Mouse (Mus musculus) kidney, postnatal 0 days (tissue): ENCODE results near the gene Mms19. TPM values are rescaled to one million over a fixed set of nuclear protein-coding genes. Genes with fewer than 3 reads are reported as not detected.

Experiments used
- ATAC-seq: fragments of 200-750 bp; cut with Nextera tagmentation; replicated peaks from 2 replicates; pipeline ENCODE4 v1.8.0; 2017; ENCODE audit warnings: low read depth, moderate number of reproducible peaks, moderate TSS enrichment, moderate library complexity; ENCODE audit not compliant: low FRiP score
- DNase-seq: peaks from one replicate; pipeline ENCODE4 v3.0.0-alpha.2; 2016; ENCODE audit warnings: low spot score
- H3K27ac ChIP-seq: fragments of 300-500 bp; sonication (generic); 2 replicates; pipeline ENCODE4 v1.5.1; 2014; ENCODE audit warnings: mild to moderate bottlenecking
- H3K27me3 ChIP-seq: fragments of 300-500 bp; sonication (generic); 2 replicates; pipeline ENCODE4 v1.6.1; 2014; ENCODE audit warnings: low read length, mixed read lengths; ENCODE audit not compliant: insufficient read depth
- H3K36me3 ChIP-seq: fragments of 300-500 bp; sonication (generic); 2 replicates; pipeline ENCODE4 v1.6.1; 2014; ENCODE audit warnings: low read length, mixed read lengths; ENCODE audit not compliant: insufficient read depth
- H3K4me1 ChIP-seq: fragments of 300-500 bp; sonication (generic); replicated peaks from 2 replicates; pipeline ENCODE4 v1.6.1; 2014; ENCODE audit warnings: antibody characterized with exemption, low read length, mixed read lengths; ENCODE audit not compliant: insufficient read depth
- H3K4me2 ChIP-seq: fragments of 300-500 bp; sonication (generic); 2 replicates; pipeline ENCODE4 v1.6.1; 2014; ENCODE audit warnings: mild to moderate bottlenecking, low read length, moderate library complexity, mixed read lengths
- H3K4me3 ChIP-seq: fragments of 300-500 bp; sonication (generic); replicated peaks from 2 replicates; pipeline ENCODE4 v1.5.1; 2014; ENCODE audit warnings: low read depth, low read length
- H3K9ac ChIP-seq: fragments of 300-500 bp; sonication (generic); 2 replicates; pipeline ENCODE4 v1.6.1; 2014; ENCODE audit warnings: low read depth, low read length
- H3K9me3 ChIP-seq: fragments of 300-500 bp; sonication (generic); replicated peaks from 2 replicates; pipeline ENCODE4 v1.6.1; 2016; ENCODE audit warnings: low read length, inconsistent platforms, mixed read lengths
- CTCF ChIP-seq: IDR thresholded peaks from 2 replicates; pipeline ENCODE4 v1.5.1; 2016; ENCODE audit warnings: antibody characterized with exemption, low read depth, mild to moderate bottlenecking, moderate library complexity
- WGBS: fragments of 180-500 bp; shearing (Covaris S2); extraction: QIAGEN DNeasy Blood & Tissue Kit; methylation state at CpG from one replicate; pipeline ENCODE4 v1.1.7; 2014; 5-methylcytosine and 5-hydroxymethylcytosine counted together
- polyA plus RNA-seq: library from polyadenylated mRNA; unstranded; fragments of >200 nt; fragmentation: Nextera tagmentation; extraction: Ambion mirVana; gene quantifications from 2 replicates; pipeline ENCODE4 v1.2.1, GENCODE M21; 2015

The Mms19 gene
- polyA plus RNA-seq, 1 experiment from 2014 or later, result 23.3 TPM

DNA sequence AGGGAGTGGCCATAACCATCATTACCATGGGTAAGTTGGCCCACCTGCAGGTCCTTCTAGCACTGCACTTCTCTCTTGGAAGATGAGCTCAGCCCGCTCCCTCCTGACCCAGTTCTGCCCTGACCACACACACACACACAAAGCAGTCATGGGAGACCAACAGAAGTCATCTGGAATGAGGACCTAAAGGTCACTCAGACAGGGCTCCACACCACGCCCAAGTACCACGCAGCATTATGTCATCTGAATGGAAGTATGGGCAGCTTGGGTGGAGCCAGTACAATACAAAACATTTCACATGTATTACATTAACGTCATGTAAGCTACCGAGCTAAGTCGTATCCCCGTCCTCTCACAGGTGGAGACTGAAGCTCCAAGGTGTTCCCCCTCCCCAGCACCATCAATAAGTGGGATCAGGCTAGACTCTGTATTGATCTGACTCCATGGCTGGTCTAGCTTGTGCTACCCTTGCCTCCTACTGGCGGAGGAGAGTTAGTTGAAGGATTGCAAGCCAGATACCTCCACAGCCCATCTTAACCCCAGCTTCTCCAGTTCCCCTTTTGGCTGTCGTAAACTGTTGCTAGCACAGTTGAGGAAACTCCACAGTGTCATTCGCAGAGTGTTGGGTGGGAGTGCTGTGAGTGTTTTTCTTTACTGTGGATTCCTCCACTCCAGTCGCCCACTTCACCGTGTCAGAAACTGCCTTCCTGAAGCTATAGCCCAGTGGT, 20.5 kb upstream of the Mms19 start:
- ATAC-seq (peak; percentile 18; the same call in 1 of the 2 replicates), DNase-seq (no peak)
- H3K9ac ChIP-seq, result no peak overlapping the region
- H3K4me2 ChIP-seq, result no peak overlapping the region
- TF ChIP-seq CTCF, result no peak
- H3K4me3 ChIP-seq, result no peak overlapping the region
- H3K27me3 ChIP-seq, result no peaks in the 10 kb centered on the region
- H3K27ac ChIP-seq, result peak overlapping the region; percentile 47
- H3K4me1 ChIP-seq, result peaks cover 40% of the 10 kb centered on the region
- H3K36me3 ChIP-seq, result no peaks in the 10 kb centered on the region
- WGBS, result 85% methylated on average over 12 of the region's 12 CpGs
- no peaks in the 10 kb centered on the region for H3K9me3 ChIP-seq

DNA sequence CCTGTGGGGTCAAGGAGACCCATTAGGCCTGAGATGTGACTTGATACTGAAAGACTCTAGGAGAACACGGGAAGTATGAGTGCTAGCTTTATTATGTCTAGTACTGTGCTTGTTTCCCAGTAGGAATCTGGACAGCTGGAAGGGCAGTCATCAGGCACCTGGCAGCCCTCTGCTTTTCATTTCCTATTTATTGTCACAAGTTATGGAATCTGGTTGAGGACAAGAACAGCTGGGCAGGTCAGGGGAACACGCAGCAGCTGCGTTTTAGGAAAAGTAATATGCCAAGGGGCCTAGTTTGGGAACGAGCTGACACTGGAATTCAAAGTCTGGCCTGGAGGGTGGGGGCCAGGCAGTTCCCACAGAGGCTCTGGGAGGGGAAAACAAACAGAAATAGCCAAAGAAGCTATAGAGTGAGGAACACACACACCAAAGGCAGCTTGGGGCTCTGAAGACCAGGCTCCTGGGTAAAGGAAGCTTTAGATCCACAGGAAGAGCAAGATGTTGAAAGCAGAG, 19.5 kb upstream of the Mms19 start:
- peak overlapping the region; percentile 47 for H3K27ac ChIP-seq
- peaks cover 34% of the 10 kb centered on the region for H3K4me1 ChIP-seq
- no peak overlapping the region for H3K4me3 ChIP-seq
- no peaks in the 10 kb centered on the region for H3K27me3 ChIP-seq
- no peaks in the 10 kb centered on the region for H3K9me3 ChIP-seq
- ATAC-seq (no peak; the same call in 1 of the 2 replicates), DNase-seq (peak; percentile 76)
- 10% methylated on average over 4 of the region's 4 CpGs for WGBS
- TF ChIP-seq CTCF, result no peak
- H3K9ac ChIP-seq, result no peak overlapping the region
- H3K4me2 ChIP-seq, result no peak overlapping the region
- no peaks in the 10 kb centered on the region for H3K36me3 ChIP-seq

DNA sequence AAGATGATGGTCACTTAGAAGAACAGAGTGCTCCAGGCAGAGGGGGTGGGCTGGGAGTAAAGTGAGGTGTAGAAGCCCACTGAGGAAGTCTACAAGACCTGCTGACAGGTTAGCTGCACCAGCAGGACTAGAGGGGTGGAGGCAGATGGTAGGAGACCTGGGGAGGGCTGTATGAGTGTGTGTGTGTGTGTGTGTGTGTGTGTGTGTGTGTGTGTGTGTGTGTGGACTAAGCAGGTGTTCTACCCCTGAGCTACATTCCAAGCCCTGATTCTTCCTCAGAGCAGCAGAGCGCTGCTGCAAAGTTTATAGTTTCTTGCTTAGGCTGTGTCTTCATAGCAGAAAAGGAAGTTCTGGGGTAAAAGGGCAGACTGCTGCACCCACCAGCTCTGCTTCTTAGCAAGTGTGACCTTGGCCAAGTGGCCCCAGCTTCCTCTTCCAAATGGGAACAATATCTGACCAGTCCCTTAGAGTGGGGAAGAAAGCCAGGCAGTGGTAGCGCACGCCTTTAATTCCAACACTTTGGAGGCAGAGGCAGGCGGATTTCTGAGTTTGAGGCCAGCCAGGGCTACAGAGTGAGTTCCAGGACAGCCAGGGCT, 18.8 kb upstream of the Mms19 start:
- H3K27me3 ChIP-seq, result no peaks in the 10 kb centered on the region
- DNase-seq, result no peak
- H3K4me2 ChIP-seq, result no peak overlapping the region
- H3K36me3 ChIP-seq, result no peaks in the 10 kb centered on the region
- no peak for TF ChIP-seq CTCF
- no peak for ATAC-seq
- WGBS, result 80% methylated on average over 4 of the region's 4 CpGs
- no peaks in the 10 kb centered on the region for H3K9me3 ChIP-seq
- no peak overlapping the region for H3K9ac ChIP-seq
- peak overlapping the region; percentile 47 for H3K27ac ChIP-seq
- no peak overlapping the region for H3K4me3 ChIP-seq
- peaks cover 28% of the 10 kb centered on the region for H3K4me1 ChIP-seq

- no peak for DNase-seq
- H3K36me3 ChIP-seq, result no peaks in the 10 kb centered on the region
- no peak for TF ChIP-seq CTCF
- H3K27me3 ChIP-seq, result no peaks in the 10 kb centered on the region
- no peak overlapping the region for H3K9ac ChIP-seq
- no peaks in the 10 kb centered on the region for H3K9me3 ChIP-seq
- H3K4me1 ChIP-seq, result peaks cover 31% of the 10 kb centered on the region
- H3K4me3 ChIP-seq, result no peak overlapping the region
- 84% methylated on average over 9 of the region's 9 CpGs for WGBS
- H3K27ac ChIP-seq, result 0 out of 2 replicates have a peak overlapping the region, but pooled peaks have one; percentile 47
- ATAC-seq, result no peak
- no peak overlapping the region for H3K4me2 ChIP-seq
Measured at GRCm38 (mm10) chr19:41998770-41999548, 18.0 kb upstream of the Mms19 start.

DNA sequence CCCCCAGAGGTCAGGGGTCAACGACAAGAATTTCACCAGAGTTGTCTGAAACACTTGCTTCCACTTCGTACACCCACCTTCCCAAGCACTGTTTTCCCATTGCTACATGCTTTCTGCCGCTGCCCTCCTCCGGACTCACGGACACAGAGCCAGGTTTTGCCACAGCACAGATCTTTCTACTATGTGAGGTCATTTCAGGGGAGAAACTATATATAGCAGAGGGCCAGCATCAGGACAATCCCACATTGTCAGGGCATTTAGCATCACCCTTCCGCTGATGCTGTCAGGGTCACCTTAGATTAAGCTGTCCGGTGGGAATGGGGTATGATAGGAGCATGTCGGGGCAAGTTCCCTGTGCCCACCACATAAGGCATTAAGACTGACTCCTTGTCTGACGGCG, 16.1 kb upstream of the Mms19 start:
- DNase-seq, result no peak
- Histone ChIP-seq H3K27ac (no peak overlapping the region), H3K4me1 (peaks cover 48% of the 10 kb centered on the region), H3K4me3 (no peak overlapping the region), H3K4me2 (no peak overlapping the region), H3K9me3 (no peaks in the 10 kb centered on the region), H3K27me3 (no peaks in the 10 kb centered on the region), H3K9ac (no peak overlapping the region), H3K36me3 (no peaks in the 10 kb centered on the region)
- TF ChIP-seq CTCF, result no peak
- ATAC-seq, result no peak
- 63% methylated on average over 10 of the region's 10 CpGs for WGBS

DNA sequence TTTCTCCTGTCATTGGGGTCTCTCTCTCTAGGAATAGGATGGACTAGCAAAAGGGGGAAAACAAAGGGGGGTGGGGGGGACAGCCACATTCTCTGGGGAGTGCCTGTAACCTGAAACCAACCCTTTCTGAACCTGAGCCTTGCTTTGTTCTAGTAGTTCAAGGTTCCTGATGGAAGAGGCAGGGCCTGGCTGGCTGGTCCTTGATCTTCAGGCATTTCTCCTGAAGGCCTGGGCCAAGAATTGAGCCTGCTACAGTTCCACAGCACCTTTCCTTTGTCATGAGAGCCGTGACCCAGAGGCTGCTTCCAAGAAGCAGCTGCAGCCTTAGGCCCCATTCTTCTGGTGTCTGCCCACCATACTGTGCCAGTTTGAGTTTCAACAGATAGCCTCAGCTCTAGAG, 14.5 kb upstream of the Mms19 start:
- H3K4me3 ChIP-seq, result no peak overlapping the region
- no peak overlapping the region for H3K9ac ChIP-seq
- H3K36me3 ChIP-seq, result no peaks in the 10 kb centered on the region
- H3K27ac ChIP-seq, result 0 out of 2 replicates have a peak overlapping the region, but pooled peaks have one; percentile 27
- H3K4me2 ChIP-seq, result no peak overlapping the region
- H3K27me3 ChIP-seq, result no peaks in the 10 kb centered on the region
- DNase-seq (no peak), ATAC-seq (no peak)
- WGBS, result 24% methylated on average over 1 of the region's 1 CpGs
- peaks cover 42% of the 10 kb centered on the region for H3K4me1 ChIP-seq
- H3K9me3 ChIP-seq, result no peaks in the 10 kb centered on the region
- no peak for TF ChIP-seq CTCF
